Mouse (Mus musculus): Measurements from ENCODE around the gene Rce1. TPM values are rescaled to one million over a fixed set of nuclear protein-coding genes. Genes with fewer than 3 reads are reported as not detected.

The Rce1 gene
- polyA plus RNA-seq, 1 experiment = 59.7 TPM

DNA sequence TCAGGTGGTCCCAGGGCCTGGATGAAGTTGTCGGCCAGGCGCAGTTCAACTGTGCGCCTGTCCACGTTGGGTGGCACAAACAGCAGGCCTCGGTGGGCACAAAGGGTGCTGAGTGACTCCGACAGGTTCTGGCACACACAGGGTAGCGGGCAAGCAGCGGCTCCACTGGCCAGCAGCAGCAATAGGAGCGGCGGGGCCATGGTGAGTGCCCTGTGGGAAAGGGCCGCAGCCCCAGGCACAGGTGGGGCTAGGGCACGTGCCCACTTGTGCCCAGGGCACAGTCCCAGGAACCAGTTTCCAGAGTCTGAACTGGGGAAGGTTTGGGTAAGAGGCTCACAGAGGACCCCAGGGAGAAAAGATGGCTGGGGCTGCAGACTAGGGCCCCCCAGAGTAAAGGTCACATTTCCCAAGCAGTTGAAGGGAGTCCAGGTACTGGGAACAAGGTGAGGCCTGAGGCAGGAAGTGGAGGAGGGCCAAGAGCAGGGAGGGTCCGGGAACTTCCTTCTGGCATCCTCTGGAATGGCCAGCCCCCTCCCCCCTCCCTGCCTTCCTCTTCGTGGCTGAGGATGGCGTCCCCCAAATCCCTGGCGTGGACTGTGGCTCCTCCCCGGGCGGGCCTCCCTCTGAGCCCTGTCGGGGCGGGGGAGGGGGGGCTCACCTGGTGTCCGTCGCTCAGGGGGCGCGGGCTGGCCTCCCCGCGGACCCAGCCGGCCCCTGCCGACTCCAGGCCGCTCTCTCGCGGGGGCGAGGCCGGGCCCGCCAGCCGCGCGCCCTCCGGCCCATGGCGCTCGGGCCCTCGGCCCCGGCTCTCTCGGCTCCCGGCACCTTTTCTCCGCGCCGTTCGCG lies 10.9 kb downstream of the Rce1 start:
- TF ChIP-seq POLR2A (IDR thresholded peaks at IDR 0.05; ENCODE audit: low read depth, low read length) (no peak), CTCF (IDR thresholded peaks at IDR 0.05; ENCODE audit: extremely low read depth, insufficient read depth, insufficient read length, insufficient replicate concordance) (no peak)
- WGBS = 26% methylated on average over 46 of the region's 49 CpGs
- no peak overlapping the region for H3K27ac ChIP-seq (ENCODE audit: insufficient read depth, low read length)
- DNase-seq (ENCODE audit: low read depth in 1 of 2, low spot score in 2 of 2) = no peak
- no peaks in the 10 kb centered on the region for H3K27me3 ChIP-seq (ENCODE audit: control insufficient read depth, insufficient read depth, low read length)
- H3K36me3 ChIP-seq (ENCODE audit: control insufficient read depth, insufficient read depth, low read length) = no peaks in the 10 kb centered on the region
- H3K4me1 ChIP-seq (ENCODE audit: control insufficient read depth, insufficient read depth, insufficient read length) = peaks cover 2% of the 10 kb centered on the region
- H3K4me3 ChIP-seq (ENCODE audit: extremely low read depth, insufficient read depth, insufficient read length) = peak overlapping the region; percentile 55; the same call in 1 of the 2 replicates

- DNase-seq (ENCODE audit: low read depth in 1 of 2, low spot score in 2 of 2) = no peak
- Histone ChIP-seq H3K4me3 (ENCODE audit: extremely low read depth, insufficient read depth, insufficient read length) (no peak overlapping the region), H3K36me3 (ENCODE audit: control insufficient read depth, insufficient read depth, low read length) (no peaks in the 10 kb centered on the region), H3K27ac (ENCODE audit: insufficient read depth, low read length) (no peak overlapping the region), H3K4me1 (ENCODE audit: control insufficient read depth, insufficient read depth, insufficient read length) (peaks cover 2% of the 10 kb centered on the region), H3K27me3 (ENCODE audit: control insufficient read depth, insufficient read depth, low read length) (no peaks in the 10 kb centered on the region)
- WGBS = 95% methylated on average over 33 of the region's 33 CpGs
- TF ChIP-seq POLR2A (IDR thresholded peaks at IDR 0.05; ENCODE audit: low read depth, low read length) (no peak), CTCF (IDR thresholded peaks at IDR 0.05; ENCODE audit: extremely low read depth, insufficient read depth, insufficient read length, insufficient replicate concordance) (no peak)
These were observed 11.8 kb downstream of the Rce1 start for GRCm38 (mm10) chr19:4613464-4614304.

GRCm38 (mm10) chr19:4612181-4612961 lies 13.1 kb downstream of the Rce1 start:
- no peaks in the 10 kb centered on the region for H3K36me3 ChIP-seq (ENCODE audit: control insufficient read depth, insufficient read depth, low read length)
- no peak overlapping the region for H3K27ac ChIP-seq (ENCODE audit: insufficient read depth, low read length)
- no peak overlapping the region for H3K4me3 ChIP-seq (ENCODE audit: extremely low read depth, insufficient read depth, insufficient read length)
- no peak for DNase-seq (ENCODE audit: low read depth in 1 of 2, low spot score in 2 of 2)
- H3K27me3 ChIP-seq (ENCODE audit: control insufficient read depth, insufficient read depth, low read length) = no peaks in the 10 kb centered on the region
- TF ChIP-seq CTCF (IDR thresholded peaks at IDR 0.05; ENCODE audit: extremely low read depth, insufficient read depth, insufficient read length, insufficient replicate concordance) (no peak), POLR2A (IDR thresholded peaks at IDR 0.05; ENCODE audit: low read depth, low read length) (no peak)
- peaks cover 2% of the 10 kb centered on the region for H3K4me1 ChIP-seq (ENCODE audit: control insufficient read depth, insufficient read depth, insufficient read length)
- 91% methylated on average over 19 of the region's 19 CpGs for WGBS

GRCm38 (mm10) chr19:4610109-4610508 lies 15.3 kb downstream of the Rce1 start:
- H3K4me3 ChIP-seq (ENCODE audit: extremely low read depth, insufficient read depth, insufficient read length) = no peak overlapping the region
- no peak overlapping the region for H3K27ac ChIP-seq (ENCODE audit: insufficient read depth, low read length)
- no peaks in the 10 kb centered on the region; the same call in 1 of the 2 replicates for H3K4me1 ChIP-seq (ENCODE audit: control insufficient read depth, insufficient read depth, insufficient read length)
- no peaks in the 10 kb centered on the region for H3K36me3 ChIP-seq (ENCODE audit: control insufficient read depth, insufficient read depth, low read length)
- no peaks in the 10 kb centered on the region for H3K27me3 ChIP-seq (ENCODE audit: control insufficient read depth, insufficient read depth, low read length)
- TF ChIP-seq POLR2A (IDR thresholded peaks at IDR 0.05; ENCODE audit: low read depth, low read length) = no peak
- no peak for TF ChIP-seq CTCF (IDR thresholded peaks at IDR 0.05; ENCODE audit: extremely low read depth, insufficient read depth, insufficient read length, insufficient replicate concordance)
- no peak for DNase-seq (ENCODE audit: low read depth in 1 of 2, low spot score in 2 of 2)
- WGBS = 57% methylated on average over 4 of the region's 4 CpGs

GRCm38 (mm10) chr19:4608511-4608910 lies 16.9 kb downstream of the Rce1 start:
- no peak for DNase-seq (ENCODE audit: low read depth in 1 of 2, low spot score in 2 of 2)
- no peaks in the 10 kb centered on the region for H3K36me3 ChIP-seq (ENCODE audit: control insufficient read depth, insufficient read depth, low read length)
- no peak overlapping the region for H3K4me3 ChIP-seq (ENCODE audit: extremely low read depth, insufficient read depth, insufficient read length)
- TF ChIP-seq POLR2A (IDR thresholded peaks at IDR 0.05; ENCODE audit: low read depth, low read length) (no peak), CTCF (IDR thresholded peaks at IDR 0.05; ENCODE audit: extremely low read depth, insufficient read depth, insufficient read length, insufficient replicate concordance) (no peak)
- H3K27me3 ChIP-seq (ENCODE audit: control insufficient read depth, insufficient read depth, low read length) = no peaks in the 10 kb centered on the region
- no peak overlapping the region for H3K27ac ChIP-seq (ENCODE audit: insufficient read depth, low read length)
- no peaks in the 10 kb centered on the region for H3K4me1 ChIP-seq (ENCODE audit: control insufficient read depth, insufficient read depth, insufficient read length)
- 78% methylated on average over 4 of the region's 4 CpGs for WGBS

GRCm38 (mm10) chr19:4607406-4607805 lies 18.0 kb downstream of the Rce1 start:
- 96% methylated on average over 12 of the region's 12 CpGs for WGBS
- no peak overlapping the region for H3K27ac ChIP-seq (ENCODE audit: insufficient read depth, low read length)
- H3K4me1 ChIP-seq (ENCODE audit: control insufficient read depth, insufficient read depth, insufficient read length) = no peaks in the 10 kb centered on the region

More at GRCm38 (mm10) chr19:4607406-4607805, 18.0 kb downstream of the Rce1 start:
- no peak for DNase-seq (ENCODE audit: low read depth in 1 of 2, low spot score in 2 of 2)
- TF ChIP-seq POLR2A (IDR thresholded peaks at IDR 0.05; ENCODE audit: low read depth, low read length) (no peak), CTCF (IDR thresholded peaks at IDR 0.05; ENCODE audit: extremely low read depth, insufficient read depth, insufficient read length, insufficient replicate concordance) (no peak)
- no peak overlapping the region for H3K4me3 ChIP-seq (ENCODE audit: extremely low read depth, insufficient read depth, insufficient read length)
- H3K36me3 ChIP-seq (ENCODE audit: control insufficient read depth, insufficient read depth, low read length) = no peaks in the 10 kb centered on the region
- no peaks in the 10 kb centered on the region for H3K27me3 ChIP-seq (ENCODE audit: control insufficient read depth, insufficient read depth, low read length)

Measured in spleen, adult 2 months (tissue).